Mouse (Mus musculus): ENCODE data around the gene Sfpq.

The Sfpq gene

DNA sequence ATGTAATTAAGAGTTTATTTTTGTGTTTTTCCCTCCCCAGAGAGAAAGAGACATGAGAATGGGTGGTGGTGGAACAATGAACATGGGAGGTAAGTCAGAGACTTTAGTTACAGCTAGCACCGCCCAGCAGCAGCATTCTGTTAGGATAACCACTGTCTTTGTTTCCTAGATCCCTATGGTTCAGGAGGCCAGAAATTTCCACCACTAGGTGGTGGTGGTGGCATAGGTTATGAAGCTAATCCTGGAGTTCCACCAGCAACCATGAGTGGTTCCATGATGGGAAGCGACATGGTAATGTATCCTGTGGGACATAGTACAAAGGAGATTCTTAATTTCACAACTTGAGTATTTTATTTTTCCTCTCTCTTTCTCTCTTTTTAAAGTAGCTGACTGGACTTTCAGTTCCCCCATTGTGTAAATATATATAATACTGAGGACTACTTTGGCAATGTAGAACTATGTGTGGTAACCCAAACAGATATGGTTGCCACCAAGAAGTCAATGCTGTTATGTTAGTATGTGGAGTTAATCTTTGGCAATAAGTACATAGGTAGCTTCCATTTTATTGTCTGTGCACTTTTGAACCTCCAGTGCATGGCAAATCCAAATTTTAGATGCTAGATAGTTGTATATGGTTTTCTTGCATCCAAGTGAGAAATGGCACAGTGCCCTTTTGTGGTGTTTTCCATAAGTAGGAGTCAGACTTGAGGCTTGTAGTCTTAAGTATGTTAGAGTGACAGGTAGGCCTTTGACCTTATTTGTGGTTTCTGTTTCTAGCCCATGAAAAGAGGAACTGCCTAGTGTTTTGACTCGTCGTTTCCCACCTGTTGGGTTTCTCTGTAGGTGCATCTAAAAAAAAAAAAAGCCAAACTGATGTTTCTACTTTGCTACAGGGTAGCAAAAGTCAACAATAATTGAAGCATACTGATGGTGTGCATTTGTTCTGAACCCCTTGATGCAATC lies 6.4 kb downstream of the Sfpq start:
- DNase-seq (ENCODE audit: low spot score in 2 of 2), result no peak

DNA sequence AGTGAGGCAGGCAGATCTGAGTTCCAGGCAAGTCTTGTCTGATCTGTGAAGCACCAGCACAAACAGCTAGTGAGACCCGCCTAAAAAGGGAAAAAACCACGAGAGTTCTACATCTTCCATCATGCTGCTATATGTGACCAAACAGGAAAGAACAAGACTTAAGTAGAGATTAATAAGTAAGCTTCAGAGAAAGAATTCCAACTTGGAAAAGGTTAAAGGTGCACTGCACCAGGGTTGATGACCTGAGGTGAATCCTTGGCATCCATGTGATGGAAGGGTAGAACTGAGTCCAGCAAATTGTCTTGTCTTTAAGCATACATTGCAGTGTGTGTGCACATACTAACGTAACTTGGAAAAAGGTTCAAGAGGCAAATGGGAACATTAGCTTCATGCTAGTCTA lies 16.0 kb downstream of the Sfpq start:
- no peak for DNase-seq (ENCODE audit: low spot score in 2 of 2)

DNA sequence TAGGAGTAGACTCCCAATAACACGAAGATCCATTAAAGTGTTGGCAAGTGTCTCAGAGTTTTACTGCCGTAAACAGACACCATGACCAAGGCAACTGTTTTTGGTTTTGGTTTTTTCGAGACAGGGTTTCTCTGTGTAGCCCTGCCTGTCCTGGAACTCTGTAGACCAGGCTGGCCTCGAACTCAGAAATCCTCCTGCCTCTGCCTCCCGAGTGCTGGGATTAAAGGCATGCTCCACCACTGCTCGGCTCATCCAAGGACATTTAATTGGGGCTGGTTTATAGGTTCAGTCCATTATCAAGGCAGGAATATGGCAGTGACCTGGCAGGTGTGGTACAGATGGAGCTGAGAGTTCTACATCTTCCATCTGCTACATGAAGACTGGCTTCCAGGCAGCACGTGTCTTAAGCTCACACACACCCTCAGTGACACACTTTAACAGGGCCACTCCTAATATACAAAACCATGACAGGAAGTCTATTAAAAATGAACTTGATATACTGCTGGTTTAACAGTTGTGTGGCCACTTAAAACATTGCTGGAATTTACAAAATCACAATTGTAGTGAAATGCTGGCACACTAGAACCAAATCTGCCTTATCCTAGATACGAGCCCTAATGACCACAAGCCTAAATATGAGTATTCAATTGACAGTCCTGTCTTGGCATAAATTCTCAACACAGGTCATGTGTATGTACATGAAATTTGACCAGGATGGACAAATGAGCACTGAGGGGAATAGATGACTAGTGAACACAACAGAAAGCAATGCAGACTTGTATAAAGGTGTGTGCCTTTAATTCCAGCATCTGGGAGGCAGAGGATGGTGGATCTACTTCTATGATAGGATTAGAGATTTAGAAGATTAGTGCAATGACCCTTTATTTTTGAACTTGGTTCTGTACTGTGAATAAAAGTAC lies 17.0 kb downstream of the Sfpq start:
- DNase-seq (ENCODE audit: low spot score in 2 of 2), result no peak

DNA sequence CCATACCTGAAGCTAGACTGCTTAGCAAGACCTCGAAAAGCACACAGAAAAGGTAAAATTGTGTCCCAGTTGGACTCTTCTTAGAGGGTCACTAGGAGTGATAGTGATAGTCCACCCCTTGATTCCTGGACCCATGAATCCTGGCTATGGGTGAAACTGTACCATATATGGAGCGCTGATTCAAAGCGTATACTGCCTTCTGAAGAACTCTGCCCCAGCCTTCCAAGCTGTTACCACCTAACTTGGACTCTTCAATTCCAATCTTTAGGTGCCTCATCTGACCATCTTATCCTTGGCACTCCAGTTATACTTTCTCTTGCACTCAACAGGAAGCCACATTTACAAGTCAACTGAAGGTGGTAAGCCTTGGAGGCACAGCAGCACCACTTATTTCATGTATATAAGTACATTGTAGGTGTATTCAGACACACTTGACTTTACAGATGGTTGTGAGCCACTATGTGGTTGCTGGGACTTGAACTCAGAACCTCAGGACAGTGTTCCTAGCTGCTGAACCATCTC lies 17.8 kb downstream of the Sfpq start:
- no peak for DNase-seq (ENCODE audit: low spot score in 2 of 2)

DNA sequence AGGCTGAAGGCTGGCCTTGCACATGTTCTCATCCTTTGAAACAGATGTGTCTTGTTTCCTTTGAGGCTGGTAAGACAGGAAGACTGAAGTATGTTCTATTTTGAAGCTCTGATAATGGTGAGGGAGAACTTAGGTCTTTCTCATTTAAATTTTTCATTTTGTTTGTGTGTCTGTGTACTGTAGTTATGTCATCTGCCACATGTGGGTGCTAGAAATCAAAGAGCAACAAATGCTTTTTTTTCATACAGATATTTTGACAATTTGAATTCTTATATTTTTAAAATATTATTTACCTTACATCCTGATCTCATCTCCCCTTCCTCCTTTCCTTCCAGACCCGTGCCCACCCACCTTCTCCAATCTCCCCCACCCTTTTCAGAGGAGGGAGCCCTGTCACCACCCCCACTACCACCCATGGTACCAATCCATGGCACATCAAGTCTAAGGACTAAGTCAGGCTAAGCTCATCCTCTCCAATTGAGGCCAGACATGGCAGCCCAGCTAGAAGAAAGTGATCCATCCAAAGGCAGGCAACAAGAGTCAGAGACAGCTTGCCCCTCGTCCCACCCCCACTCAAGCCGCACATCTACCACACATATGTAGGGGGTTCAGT lies 18.9 kb downstream of the Sfpq start:
- DNase-seq (ENCODE audit: low spot score in 2 of 2), result no peak

DNA sequence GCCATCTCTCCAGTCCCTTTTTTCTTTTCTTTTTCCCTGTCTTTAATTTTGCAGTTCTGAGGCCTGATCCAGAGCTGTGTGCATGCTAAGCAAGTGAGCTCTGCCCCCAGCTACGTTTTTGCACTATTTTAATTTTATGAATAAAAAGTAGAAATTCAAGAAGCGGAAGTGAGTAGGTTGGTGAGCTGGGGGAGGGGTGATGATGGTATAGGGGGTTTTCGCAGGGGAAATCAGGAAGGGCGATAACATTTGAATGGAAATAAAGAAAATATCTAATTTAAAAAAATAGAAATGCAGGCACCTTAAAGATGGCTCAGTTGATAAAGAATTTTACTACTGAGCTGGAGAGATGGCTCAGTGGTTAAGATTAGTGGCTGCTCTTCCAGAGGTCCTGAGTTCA lies 22.4 kb downstream of the Sfpq start:
- no peak for DNase-seq (ENCODE audit: low spot score in 2 of 2)

DNA sequence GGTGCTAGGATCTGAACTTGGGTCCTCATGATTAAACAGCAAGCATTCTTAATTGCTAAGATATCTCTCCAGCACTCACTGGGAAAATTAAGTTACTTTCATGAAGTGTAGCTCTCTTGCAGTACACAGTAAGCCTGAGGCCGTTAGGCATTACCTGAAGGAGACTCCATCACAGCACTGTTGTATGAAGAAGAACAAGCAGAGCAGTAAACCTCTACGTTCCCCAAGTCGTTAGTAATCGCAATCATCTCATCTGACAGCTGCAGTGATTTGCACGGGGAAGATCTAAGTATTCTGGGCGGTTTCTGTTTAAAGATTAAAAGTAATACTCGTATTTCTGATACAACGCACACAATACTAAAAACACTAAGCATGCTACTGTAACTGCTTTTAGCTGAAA lies 30.0 kb downstream of the Sfpq start:
- DNase-seq (ENCODE audit: low spot score in 2 of 2), result no peak

DNA sequence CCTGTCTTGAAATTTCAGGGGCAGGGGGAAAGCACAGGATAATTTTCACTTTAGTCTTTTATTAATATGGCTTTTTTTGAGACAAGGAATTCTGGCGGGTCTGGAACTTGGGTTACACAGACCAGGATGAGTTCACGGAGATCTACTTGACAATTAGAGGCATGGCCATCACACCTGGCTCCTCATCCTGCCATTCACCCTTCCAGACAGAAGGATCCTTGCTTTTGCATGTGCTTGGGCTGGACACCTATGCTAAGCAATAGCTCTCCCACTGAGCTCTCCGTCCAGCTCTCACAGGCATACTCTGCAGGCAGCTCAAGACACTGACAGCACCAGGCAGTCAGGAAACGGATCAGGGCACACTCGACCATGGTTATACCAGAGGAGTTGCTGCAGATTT lies 31.9 kb downstream of the Sfpq start:
- no peak for DNase-seq (ENCODE audit: low spot score in 2 of 2)

DNA sequence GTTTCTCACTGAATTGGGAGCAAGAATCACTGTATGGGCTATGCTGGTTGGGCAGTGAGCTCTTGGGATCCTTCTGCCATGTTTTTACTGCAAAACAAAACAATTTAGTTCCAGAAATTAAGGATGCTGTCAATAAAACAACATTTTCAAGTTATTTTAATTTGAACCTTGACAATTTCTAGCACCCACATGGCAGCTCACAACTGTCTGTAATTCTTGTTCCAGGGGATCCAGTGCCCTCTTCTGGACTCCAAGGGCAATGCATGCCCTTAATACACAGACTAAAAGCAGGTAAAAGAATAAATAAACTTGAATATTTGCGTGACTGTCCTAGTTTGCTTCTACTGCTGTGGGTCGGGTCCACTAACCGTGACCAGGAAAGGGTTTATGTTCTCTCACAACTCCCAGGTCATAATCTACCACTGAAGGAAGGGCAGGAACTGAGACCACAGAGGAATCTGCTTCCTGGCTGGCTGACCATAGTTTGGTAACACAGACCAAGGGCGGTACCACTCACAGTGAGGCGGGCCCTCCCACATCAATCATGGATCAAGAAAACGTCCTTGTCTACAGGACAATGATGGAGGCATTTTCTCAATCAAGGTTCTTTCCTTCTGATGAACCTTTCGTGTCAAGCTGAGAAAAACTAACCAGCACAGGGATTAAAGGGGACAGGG lies 33.5 kb downstream of the Sfpq start:
- no peak for DNase-seq (ENCODE audit: low spot score in 2 of 2)

DNA sequence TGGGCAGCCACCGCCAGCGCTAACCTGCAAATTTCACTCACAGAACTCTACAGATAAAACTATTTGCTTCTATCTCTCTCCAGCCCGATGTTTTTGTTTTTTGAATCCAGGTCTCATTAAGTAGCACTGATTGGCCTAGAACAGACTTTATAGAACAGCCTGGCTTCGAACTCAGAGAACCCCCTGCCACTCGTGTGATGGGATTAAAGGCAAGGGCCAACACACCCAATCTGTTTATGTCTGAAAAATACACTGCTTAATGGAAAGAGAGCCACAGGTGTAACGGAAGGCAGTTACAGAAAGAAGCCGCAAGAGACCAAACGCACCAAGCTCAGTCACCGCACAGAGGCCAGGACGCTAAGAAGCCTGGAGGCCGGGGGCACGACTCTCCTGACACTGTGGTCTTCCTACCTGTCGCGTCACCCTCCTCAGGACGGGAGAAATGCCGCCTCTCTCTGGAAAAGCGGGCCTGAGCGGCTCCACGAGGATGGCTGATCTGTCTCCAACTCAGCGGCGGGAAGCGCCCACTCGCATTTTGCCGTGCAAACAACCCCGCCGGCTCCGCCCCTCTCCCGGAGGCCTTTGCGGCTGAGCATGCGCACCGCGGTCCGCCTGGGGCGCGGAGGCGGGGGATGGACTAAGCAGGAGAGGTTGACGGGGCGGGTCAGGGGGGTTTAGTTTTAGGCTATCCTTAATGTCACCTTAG lies 39.6 kb downstream of the Sfpq start, which contains the start of gene Zmym1:
TSS of gene Zmym1 (minus strand) at position 568 of the 706 bp plus-strand sequence.
- peak; percentile 90 to 93 for DNase-seq (ENCODE audit: low spot score in 2 of 2)

DNA sequence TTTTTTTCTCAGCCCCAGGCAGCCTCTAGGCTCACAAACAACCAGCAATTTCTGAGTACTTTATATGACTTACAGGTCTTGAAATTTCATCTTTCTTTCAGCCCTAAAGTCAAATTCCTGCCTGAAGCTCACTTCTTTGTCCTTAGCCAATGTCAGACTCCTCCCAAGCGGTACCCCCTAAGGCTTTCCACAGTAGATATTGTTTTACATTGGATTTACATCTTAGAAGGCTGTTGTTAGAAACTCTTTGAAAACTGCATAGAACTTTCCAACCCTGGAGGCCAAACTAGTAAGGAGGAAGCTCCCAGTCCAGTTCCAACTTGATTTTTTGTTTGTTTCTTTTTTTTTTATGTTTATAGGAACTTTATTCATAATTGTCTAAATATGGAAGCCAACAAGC lies 42.9 kb downstream of the Sfpq start:
- DNase-seq (ENCODE audit: low spot score in 2 of 2), result no peak

DNA sequence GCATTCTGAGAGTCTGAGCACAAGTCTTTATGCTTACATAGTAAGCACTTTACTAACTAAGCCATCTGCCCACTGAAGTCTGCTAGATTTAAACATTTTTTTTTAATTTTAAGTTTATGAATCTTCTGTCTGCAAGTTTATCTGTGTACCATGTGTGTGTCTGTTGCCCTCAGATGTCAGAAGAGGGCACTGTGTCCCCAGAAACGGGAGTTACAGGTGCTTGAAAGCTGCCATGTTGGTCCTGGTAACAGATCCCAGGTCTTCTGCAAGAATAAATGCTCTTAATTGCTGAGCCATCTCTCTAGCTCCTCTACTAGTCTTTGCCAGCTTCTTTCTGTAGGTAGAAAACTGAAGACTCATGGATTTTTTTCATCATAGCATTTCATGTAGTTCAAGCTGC lies 53.8 kb downstream of the Sfpq start:
- no peak for DNase-seq (ENCODE audit: low spot score in 2 of 2)

DNA sequence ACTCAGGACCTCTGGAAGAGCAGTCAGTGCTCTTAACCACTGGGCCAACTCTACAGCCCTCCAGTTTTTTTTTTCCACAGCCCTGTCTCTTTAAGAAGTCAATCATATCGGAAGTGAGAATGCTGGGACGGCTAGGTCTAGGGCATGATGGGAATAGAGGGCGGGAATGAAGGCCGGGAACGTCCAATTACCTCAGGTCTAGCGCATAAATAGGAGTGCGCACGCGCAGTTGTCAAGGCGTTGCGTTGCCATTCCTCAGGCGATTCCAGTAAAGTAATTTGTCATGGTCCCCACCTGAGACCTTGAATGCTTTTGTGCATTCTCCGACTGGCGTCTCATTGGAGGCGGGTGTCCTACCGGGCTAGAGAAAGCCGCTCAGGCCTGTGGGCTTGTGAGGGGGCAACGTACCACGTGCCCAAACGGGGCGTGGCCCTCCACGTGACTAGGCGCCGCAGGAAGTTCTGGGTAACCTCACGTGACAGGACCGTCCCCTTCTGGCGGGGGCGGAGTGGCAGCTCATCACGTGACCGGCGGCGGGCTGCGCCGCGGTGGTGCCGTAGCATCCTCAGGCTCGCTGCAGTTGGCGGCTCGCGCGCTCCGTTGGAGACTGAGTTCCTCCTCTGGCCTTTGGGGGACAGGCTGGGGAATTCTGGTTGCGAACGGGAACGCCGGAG lies 55.9 kb downstream of the Sfpq start, which contains the start of gene Zmym6:
TSS of gene Zmym6 (plus strand) at position 509 of the 674 bp plus-strand sequence.
- DNase-seq (ENCODE audit: low spot score in 2 of 2), result peak; percentile 97 to 98

DNA sequence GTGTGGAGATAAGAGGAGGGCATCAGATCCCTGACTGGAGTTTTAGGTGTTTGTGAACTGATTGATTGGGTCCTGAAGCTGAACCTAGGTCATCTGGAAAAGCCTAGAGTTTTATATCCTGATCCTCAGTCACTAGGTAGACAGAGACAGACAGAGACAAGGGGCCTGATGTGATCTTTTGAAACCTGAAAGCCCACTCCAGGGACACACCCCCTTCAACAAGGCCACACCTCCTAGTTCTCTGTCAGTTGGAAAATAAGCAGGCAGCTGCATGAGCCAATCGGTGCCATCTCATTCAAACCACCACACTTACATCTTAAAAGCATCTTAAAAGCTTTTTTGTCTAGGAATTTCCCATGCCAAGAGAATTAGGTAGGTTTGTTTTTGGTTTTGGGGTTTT lies 59.7 kb downstream of the Sfpq start:
- no peak for DNase-seq (ENCODE audit: low spot score in 2 of 2)

DNA sequence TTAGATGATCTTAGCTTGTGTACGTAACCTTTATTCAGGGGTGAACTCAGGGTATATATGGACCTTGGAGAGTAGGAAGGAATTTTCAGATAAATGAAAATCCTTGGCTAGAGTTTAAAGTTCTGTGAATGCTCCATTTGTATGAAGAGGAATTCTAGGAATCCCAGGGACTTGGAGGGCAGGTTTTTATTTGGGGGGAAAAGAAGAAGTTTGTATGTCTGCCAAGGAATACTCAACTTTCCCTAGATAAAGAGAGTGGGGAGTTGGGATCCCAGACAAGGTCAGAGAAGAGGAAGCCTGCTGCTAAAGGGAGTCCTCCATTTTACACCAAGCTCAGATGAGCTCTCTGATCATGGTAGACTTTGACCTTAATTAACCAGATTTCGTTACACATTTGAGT lies 62.0 kb downstream of the Sfpq start:
- DNase-seq (ENCODE audit: low spot score in 2 of 2), result no peak

DNA sequence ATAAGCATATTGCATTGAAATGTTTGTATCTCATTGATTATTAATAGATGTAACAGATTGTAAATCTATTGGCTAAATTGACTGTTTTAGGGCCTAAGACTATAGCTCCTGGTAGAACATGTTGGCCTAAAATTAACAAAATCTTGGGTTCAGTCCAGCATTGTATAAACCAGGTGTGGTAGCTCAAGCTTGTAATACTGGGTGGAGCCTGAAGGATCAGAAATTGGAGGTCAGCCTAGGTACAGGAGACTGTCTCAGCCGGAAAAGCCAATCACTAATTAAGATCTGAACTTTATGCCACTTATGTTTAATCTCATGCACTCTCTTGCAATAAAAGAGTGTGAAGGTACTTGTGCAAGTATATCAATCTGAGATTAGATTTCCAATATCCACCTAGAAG lies 64.6 kb downstream of the Sfpq start:
- no peak for DNase-seq (ENCODE audit: low spot score in 2 of 2)

Measured in right cerebral cortex, postnatal 10 days (tissue).